Mouse (Mus musculus) left cerebral cortex, postnatal 14 days (tissue): ENCODE results near the gene Naa38. TPM values are rescaled to one million over a fixed set of nuclear protein-coding genes. Genes with fewer than 3 reads are reported as not detected.

Source experiments
- DNase-seq, 2 experiments: peaks; one replicate each; pipeline ENCODE4 v3.0.0; 2021 to 2022; ENCODE audit warnings: low spot score in 2 of 2, mixed read lengths in 1 of 2
- intact Hi-C: fragments of 180-260 bp; cut with DNase I; formaldehyde crosslinking; loops from one replicate; pipeline ENCODE4 v1.15.1; 2025
- total RNA-seq, 2 experiments: library from RNA; stranded (reverse); gene quantifications; 2 replicates each; pipeline ENCODE4 v1.2.3; 2021

The Naa38 gene
- total RNA-seq, 2 experiments from 2014 or later = 92.0 to 106 TPM

GRCm38 (mm10) chr11:69410310-69411072 is 15.2 kb downstream of the Naa38 start:
- DNase-seq = peak in 1 of 2 experiments; percentile 80
- intact Hi-C loops = no loop called here

GRCm38 (mm10) chr11:69411073-69411535 is 15.8 kb downstream of the Naa38 start:
- peak; percentile 95 to 97 for DNase-seq
- intact Hi-C loops = no loop called here

GRCm38 (mm10) chr11:69411538-69412203 is 16.4 kb downstream of the Naa38 start:
- intact Hi-C loops = no loop called here
- DNase-seq = peak; percentile 59 to 80

- intact Hi-C loops = no loop called here
- DNase-seq = no peak
Measured at GRCm38 (mm10) chr11:69412548-69412947, 17.3 kb downstream of the Naa38 start.

- DNase-seq = peak; percentile 71 to 91
- intact Hi-C loops = no loop called here
Measured at GRCm38 (mm10) chr11:69413221-69414181, 18.2 kb downstream of the Naa38 start, which contains the start of gene Kdm6b. Gene Kdm6b, minus strand, starts transcription at chr11:69413675.

- intact Hi-C loops = loop anchor here (5.0 kb wide), 1 partner anchor 317 kb away; the partner anchor contains the start of gene Per1
- DNase-seq = no peak
Measured at GRCm38 (mm10) chr11:69414421-69415326, 19.4 kb downstream of the Naa38 start.

GRCm38 (mm10) chr11:69415327-69415667 is 20.0 kb downstream of the Naa38 start:
- DNase-seq = peak in 1 of 2 experiments; percentile 74
- intact Hi-C loops = loop anchor here (5.0 kb wide), 1 partner anchor 318 kb away; the partner anchor contains the start of gene Per1

GRCm38 (mm10) chr11:69415668-69416451 is 20.6 kb downstream of the Naa38 start:
- peak in 1 of 2 experiments; percentile 66 for DNase-seq
- intact Hi-C loops = loop anchor here (5.0 kb wide), 1 partner anchor 319 kb away; the partner anchor contains the start of gene Per1

GRCm38 (mm10) chr11:69416509-69416908 is 21.2 kb downstream of the Naa38 start:
- DNase-seq = no peak
- intact Hi-C loops = loop anchor here (5.0 kb wide), 1 partner anchor 319 kb away; the partner anchor contains the start of gene Per1

GRCm38 (mm10) chr11:69416921-69417448 is 21.7 kb downstream of the Naa38 start:
- no peak for DNase-seq
- intact Hi-C loops = loop anchor here (5.0 kb wide), 1 partner anchor 320 kb away; the partner anchor contains the start of gene Per1

- intact Hi-C loops = loop anchor here (5.0 kb wide), 1 partner anchor 320 kb away; the partner anchor contains the start of gene Per1
- DNase-seq = peak; percentile 92 to 97
Measured at GRCm38 (mm10) chr11:69417449-69418384, 22.4 kb downstream of the Naa38 start.

GRCm38 (mm10) chr11:69418481-69419442 is 23.5 kb downstream of the Naa38 start:
- DNase-seq = peak; percentile 93 to 97
- intact Hi-C loops = loop anchor here (5.0 kb wide), 1 partner anchor 321 kb away; the partner anchor contains the start of gene Per1

- intact Hi-C loops = loop anchor here (5.0 kb wide), 1 partner anchor 322 kb away; the partner anchor contains the start of gene Per1
- DNase-seq = peak in 1 of 2 experiments; percentile 68
Measured at GRCm38 (mm10) chr11:69419443-69419812, 24.1 kb downstream of the Naa38 start.

GRCm38 (mm10) chr11:69419813-69420553 is 24.7 kb downstream of the Naa38 start:
- intact Hi-C loops = loop anchor here (5.0 kb wide), 1 partner anchor 323 kb away; the partner anchor contains the start of gene Per1

More at GRCm38 (mm10) chr11:69419813-69420553, 24.7 kb downstream of the Naa38 start:
- no peak for DNase-seq
